Mouse (Mus musculus) MEL (cell line): ENCODE measurements around the gene Pdpr.

Experiments used
- CHD2 ChIP-seq: IDR thresholded peaks from 2 replicates; pipeline ENCODE4 v1.6.1; 2011; ENCODE audit warnings: low read length, improper control_type of control experiment
- CTCF ChIP-seq, 3 experiments: IDR thresholded peaks in 2 of 3; conservative IDR thresholded peaks in 1 of 3; 2 replicates each; pipeline ENCODE4 v1.5.1; 2011 to 2012; ENCODE audit warnings: low read length in 3 of 3, low read depth in 2 of 3, mild to moderate bottlenecking in 2 of 3, improper control_type of control experiment in 1 of 3, inconsistent platforms in 1 of 3, mixed read lengths in 1 of 3, moderate library complexity in 1 of 3; ENCODE audit not compliant: control insufficient read depth in 1 of 3, insufficient read depth in 1 of 3, poor library complexity in 1 of 3, severe bottlenecking in 1 of 3
- KAT2A ChIP-seq: conservative IDR thresholded peaks from 2 replicates; pipeline ENCODE4 v1.6.1; 2012; ENCODE audit warnings: low read depth, low read length, improper control_type of control experiment, inconsistent platforms
- MAX ChIP-seq: IDR thresholded peaks from 2 replicates; pipeline ENCODE4 v1.6.1; 2011; ENCODE audit warnings: low read length, improper control_type of control experiment
- MYB ChIP-seq: IDR thresholded peaks from 2 replicates; pipeline ENCODE4 v1.6.1; 2011; ENCODE audit warnings: mild to moderate bottlenecking, low read depth, low read length, improper control_type of control experiment
- POLR2AphosphoS2 ChIP-seq: IDR thresholded peaks from 2 replicates; pipeline ENCODE4 v1.6.1; 2011; ENCODE audit warnings: low read length, improper control_type of control experiment
- POLR2AphosphoS5 ChIP-seq: IDR thresholded peaks from 2 replicates; pipeline ENCODE4 v1.6.1; 2012; ENCODE audit warnings: low read depth, borderline replicate concordance, mild to moderate bottlenecking, inconsistent platforms, low read length, moderate library complexity, mixed read lengths
- RAD21 ChIP-seq: IDR thresholded peaks from 2 replicates; pipeline ENCODE4 v1.6.1; 2011; ENCODE audit warnings: mild to moderate bottlenecking, low read depth, low read length, improper control_type of control experiment
- USF2 ChIP-seq, 2 experiments: IDR thresholded peaks; 2 replicates each; pipeline ENCODE4 v1.6.1; 2011 to 2012; ENCODE audit warnings: improper control_type of control experiment in 2 of 2, low read length in 2 of 2, borderline replicate concordance in 1 of 2, inconsistent platforms in 1 of 2, low read depth in 1 of 2, mild to moderate bottlenecking in 1 of 2; ENCODE audit not compliant: insufficient read depth in 1 of 2
- ZC3H11A ChIP-seq: IDR thresholded peaks from 2 replicates; pipeline ENCODE4 v1.6.1; 2012; ENCODE audit warnings: low read depth, mild to moderate bottlenecking, inconsistent platforms, low read length, improper control_type of control experiment
- ZMIZ1 ChIP-seq: IDR thresholded peaks from 2 replicates; pipeline ENCODE4 v1.6.1; 2012; ENCODE audit warnings: low read depth, mild to moderate bottlenecking, inconsistent platforms, low read length, improper control_type of control experiment, moderate library complexity

- TF ChIP-seq MYB: no peak
- TF ChIP-seq RAD21: no peak
- no peak for TF ChIP-seq CTCF (IDR thresholded peaks at IDR 0.05 in 2 of 3, conservative IDR thresholded peaks at IDR 0.05 in 1 of 3; ENCODE audit: control insufficient read depth in 1 of 3, insufficient read depth in 1 of 3, low read depth in 2 of 3, low read length in 3 of 3, poor library complexity in 1 of 3, severe bottlenecking in 1 of 3)
- no peak for TF ChIP-seq POLR2AphosphoS5
- no peak for TF ChIP-seq ZC3H11A
- no peak for TF ChIP-seq MAX
- no peak for TF ChIP-seq ZMIZ1
- no peak for TF ChIP-seq USF2 (IDR thresholded peaks at IDR 0.05; ENCODE audit: borderline replicate concordance in 1 of 2, insufficient read depth in 1 of 2, low read depth in 1 of 2, low read length in 2 of 2)
- TF ChIP-seq KAT2A: no peak
- TF ChIP-seq POLR2AphosphoS2: no peak
- no peak for TF ChIP-seq CHD2
Observed at GRCm38 (mm10) chr8:111067439-111067838, 27.0 kb upstream of the Pdpr start.
